Mouse (Mus musculus): ENCODE data around the gene Islr. TPM values are rescaled to one million over a fixed set of nuclear protein-coding genes. Genes with fewer than 3 reads are reported as not detected.
A peak's percentile ranks its signal among the peaks of the same experiment; 100 is the strongest.

Gene Islr
- total and polyA plus RNA-seq, 2 experiments: 1.4 to 7.7 TPM

DNA sequence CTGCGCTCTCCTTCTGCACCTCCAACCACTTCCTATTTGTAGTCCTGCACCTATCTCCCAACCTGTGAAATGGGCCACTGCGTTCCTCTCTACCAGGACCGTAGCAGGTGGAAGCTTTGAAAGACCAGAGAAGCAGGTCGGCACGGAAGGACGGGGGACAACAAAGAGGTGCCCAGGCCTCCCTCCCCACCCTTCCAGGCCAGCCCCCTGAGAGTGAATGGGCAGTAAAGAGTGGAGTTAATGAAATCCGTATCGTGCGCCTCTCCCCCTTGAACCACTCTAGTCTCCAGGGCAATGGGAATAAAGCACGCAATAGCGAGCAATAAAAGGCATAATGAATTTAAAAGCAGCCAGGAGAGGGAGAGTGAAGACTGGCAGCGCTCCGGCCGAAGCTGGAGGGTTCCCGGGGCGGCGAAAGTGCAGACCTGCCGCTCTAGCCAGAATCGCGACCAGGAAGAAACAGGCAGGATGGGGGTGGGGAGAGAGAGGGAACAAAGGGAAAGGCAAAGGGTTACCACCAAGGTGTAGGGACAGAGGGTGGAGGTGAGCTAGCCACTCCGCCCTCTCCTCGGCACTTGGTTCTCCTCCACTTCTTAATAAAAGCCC, 90.7 kb downstream of the Islr start:
- TF ChIP-seq CTCF (IDR thresholded peaks at IDR 0.05; ENCODE audit: low read depth, low read length) (no peak), POLR2A (IDR thresholded peaks at IDR 0.05; ENCODE audit: extremely low read depth, insufficient read depth, low read length) (no peak)
- WGBS: 24% methylated on average over 22 of the region's 22 CpGs
- Histone ChIP-seq H3K27me3 (ENCODE audit: control insufficient read depth, insufficient read depth, low read length) (no peaks in the 10 kb centered on the region), H3K4me1 (ENCODE audit: control insufficient read depth, insufficient read depth, low read length) (peaks cover 13% of the 10 kb centered on the region), H3K36me3 (ENCODE audit: control insufficient read depth, insufficient read depth, low read length) (no peaks in the 10 kb centered on the region), H3K79me2 (ENCODE audit: control insufficient read depth, insufficient read depth, low read length) (no peaks in the 10 kb centered on the region), H3K9ac (ENCODE audit: low read depth, low read length) (no peak overlapping the region), H3K4me3 (ENCODE audit: insufficient read depth, low read depth, low read length) (no peak overlapping the region), H3K27ac (replicated peaks; ENCODE audit: insufficient read depth, low read depth, low read length) (no peak overlapping the region)
- no peak for DNase-seq (ENCODE audit: extremely low read depth, low read depth, low spot score)

GRCm38 (mm10) chr9:58112866-58113278, 91.2 kb downstream of the Islr start:
- Histone ChIP-seq H3K27me3 (ENCODE audit: control insufficient read depth, insufficient read depth, low read length) (no peaks in the 10 kb centered on the region), H3K79me2 (ENCODE audit: control insufficient read depth, insufficient read depth, low read length) (no peaks in the 10 kb centered on the region), H3K4me3 (ENCODE audit: insufficient read depth, low read depth, low read length) (no peak overlapping the region), H3K36me3 (ENCODE audit: control insufficient read depth, insufficient read depth, low read length) (no peaks in the 10 kb centered on the region), H3K9ac (ENCODE audit: low read depth, low read length) (no peak overlapping the region), H3K27ac (replicated peaks; ENCODE audit: insufficient read depth, low read depth, low read length) (no peak overlapping the region), H3K4me1 (ENCODE audit: control insufficient read depth, insufficient read depth, low read length) (peaks cover 13% of the 10 kb centered on the region)
- WGBS: 13% methylated on average over 6 of the region's 6 CpGs
- no peak for TF ChIP-seq CTCF (IDR thresholded peaks at IDR 0.05; ENCODE audit: low read depth, low read length)
- no peak for TF ChIP-seq POLR2A (IDR thresholded peaks at IDR 0.05; ENCODE audit: extremely low read depth, insufficient read depth, low read length)
- no peak for DNase-seq (ENCODE audit: extremely low read depth, low read depth, low spot score)

DNA sequence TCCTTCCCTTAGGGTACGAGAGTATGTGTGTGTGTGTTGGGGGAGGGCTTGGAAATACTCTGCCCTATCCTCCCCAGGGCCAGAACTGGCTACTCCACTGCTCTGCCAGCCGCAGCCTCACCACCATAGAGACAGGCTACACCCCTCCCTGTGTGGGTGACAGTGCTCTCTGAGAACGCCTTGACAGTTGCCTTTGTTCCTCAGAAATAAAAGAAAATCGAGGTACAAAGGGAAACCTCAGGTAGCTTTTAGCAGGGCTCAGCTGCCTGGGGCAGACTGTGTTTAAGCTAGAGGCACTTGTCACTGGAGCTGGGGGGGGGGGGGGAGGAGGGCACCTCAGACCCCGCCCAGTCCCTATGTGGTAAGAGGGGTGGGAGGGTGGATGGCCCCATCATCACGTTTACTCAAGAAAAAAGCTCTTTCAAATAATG, 91.8 kb downstream of the Islr start:
- TF ChIP-seq POLR2A (IDR thresholded peaks at IDR 0.05; ENCODE audit: extremely low read depth, insufficient read depth, low read length) (no peak), CTCF (IDR thresholded peaks at IDR 0.05; ENCODE audit: low read depth, low read length) (no peak)
- DNase-seq (ENCODE audit: extremely low read depth, low read depth, low spot score): peak; percentile 68
- Histone ChIP-seq H3K79me2 (ENCODE audit: control insufficient read depth, insufficient read depth, low read length) (no peaks in the 10 kb centered on the region), H3K36me3 (ENCODE audit: control insufficient read depth, insufficient read depth, low read length) (no peaks in the 10 kb centered on the region), H3K9ac (ENCODE audit: low read depth, low read length) (no peak overlapping the region), H3K4me1 (ENCODE audit: control insufficient read depth, insufficient read depth, low read length) (peaks cover 13% of the 10 kb centered on the region), H3K4me3 (ENCODE audit: insufficient read depth, low read depth, low read length) (no peak overlapping the region), H3K27ac (replicated peaks; ENCODE audit: insufficient read depth, low read depth, low read length) (no peak overlapping the region), H3K27me3 (ENCODE audit: control insufficient read depth, insufficient read depth, low read length) (no peaks in the 10 kb centered on the region)
- 18% methylated on average over 6 of the region's 6 CpGs for WGBS

DNA sequence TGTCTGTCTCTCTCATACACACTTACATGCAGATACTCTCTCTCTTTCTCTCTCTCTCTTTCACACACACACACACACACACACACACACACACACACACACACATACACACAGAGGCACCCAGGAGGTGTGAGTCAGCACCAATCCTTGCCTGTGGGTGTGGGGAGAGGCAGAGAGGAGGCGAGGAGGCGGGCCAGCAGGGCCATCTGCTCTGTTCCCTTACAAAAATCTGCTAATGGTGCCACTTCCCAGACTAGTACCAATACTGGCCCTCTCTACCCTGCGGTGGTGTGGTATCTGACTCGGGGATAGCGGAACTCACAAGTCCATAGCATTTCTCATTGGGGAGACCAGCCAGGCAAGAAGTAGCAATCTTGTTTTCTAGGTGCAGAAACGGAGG, 92.7 kb downstream of the Islr start:
- 78% methylated on average over 6 of the region's 6 CpGs for WGBS
- H3K9ac ChIP-seq (ENCODE audit: low read depth, low read length): no peak overlapping the region
- no peak for DNase-seq (ENCODE audit: extremely low read depth, low read depth, low spot score)
- H3K27ac ChIP-seq (replicated peaks; ENCODE audit: insufficient read depth, low read depth, low read length): no peak overlapping the region
- H3K4me1 ChIP-seq (ENCODE audit: control insufficient read depth, insufficient read depth, low read length): peaks cover 13% of the 10 kb centered on the region
- H3K27me3 ChIP-seq (ENCODE audit: control insufficient read depth, insufficient read depth, low read length): no peaks in the 10 kb centered on the region
- no peaks in the 10 kb centered on the region for H3K79me2 ChIP-seq (ENCODE audit: control insufficient read depth, insufficient read depth, low read length)
- TF ChIP-seq POLR2A (IDR thresholded peaks at IDR 0.05; ENCODE audit: extremely low read depth, insufficient read depth, low read length) (no peak), CTCF (IDR thresholded peaks at IDR 0.05; ENCODE audit: low read depth, low read length) (no peak)
- H3K4me3 ChIP-seq (ENCODE audit: insufficient read depth, low read depth, low read length): no peak overlapping the region
- H3K36me3 ChIP-seq (ENCODE audit: control insufficient read depth, insufficient read depth, low read length): no peaks in the 10 kb centered on the region

DNA sequence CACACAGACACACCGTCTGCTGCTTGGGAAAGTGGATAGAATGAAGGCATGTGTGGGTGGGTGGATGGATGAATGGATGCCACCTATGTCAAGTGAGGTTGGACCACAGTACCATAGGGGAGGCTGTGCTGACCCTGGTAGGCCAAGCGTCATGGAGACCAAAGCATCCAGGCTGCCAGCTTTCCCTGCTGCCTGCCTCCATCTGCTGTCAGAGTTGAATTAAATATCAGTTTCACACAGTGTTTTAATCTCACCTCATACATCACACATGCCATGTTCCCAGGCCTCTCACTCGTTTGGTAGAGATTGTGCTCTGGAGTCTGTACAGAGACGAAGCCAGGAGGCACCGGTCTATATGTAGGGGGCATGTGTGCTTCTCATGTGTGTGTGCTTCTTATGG, 93.3 kb downstream of the Islr start:
- TF ChIP-seq POLR2A (IDR thresholded peaks at IDR 0.05; ENCODE audit: extremely low read depth, insufficient read depth, low read length) (no peak), CTCF (IDR thresholded peaks at IDR 0.05; ENCODE audit: low read depth, low read length) (no peak)
- Histone ChIP-seq H3K4me3 (ENCODE audit: insufficient read depth, low read depth, low read length) (no peak overlapping the region), H3K27ac (replicated peaks; ENCODE audit: insufficient read depth, low read depth, low read length) (no peak overlapping the region), H3K27me3 (ENCODE audit: control insufficient read depth, insufficient read depth, low read length) (no peaks in the 10 kb centered on the region), H3K9ac (ENCODE audit: low read depth, low read length) (no peak overlapping the region), H3K36me3 (ENCODE audit: control insufficient read depth, insufficient read depth, low read length) (no peaks in the 10 kb centered on the region), H3K79me2 (ENCODE audit: control insufficient read depth, insufficient read depth, low read length) (no peaks in the 10 kb centered on the region), H3K4me1 (ENCODE audit: control insufficient read depth, insufficient read depth, low read length) (peaks cover 11% of the 10 kb centered on the region)
- DNase-seq (ENCODE audit: extremely low read depth, low read depth, low spot score): no peak
- WGBS: 88% methylated on average over 5 of the region's 5 CpGs

DNA sequence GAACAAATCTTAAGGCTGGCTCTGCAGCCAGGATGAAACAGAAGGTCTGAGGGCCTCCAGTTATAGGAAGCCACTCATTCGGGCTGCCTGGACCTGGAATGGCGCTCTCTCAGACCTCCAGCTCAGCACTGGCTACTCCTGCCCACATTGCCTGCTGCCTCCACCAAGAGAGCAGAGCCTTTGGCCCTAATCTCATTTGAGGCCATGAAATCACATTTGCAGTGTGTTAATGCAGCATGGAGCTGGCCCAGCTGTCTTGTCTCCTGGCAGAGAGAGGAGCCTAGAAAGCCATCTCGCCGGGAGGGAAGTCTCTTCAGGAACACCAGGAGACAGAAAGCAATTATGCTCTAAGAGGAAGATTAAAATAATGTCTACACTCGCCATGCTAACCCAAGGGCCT, 96.6 kb downstream of the Islr start:
- Histone ChIP-seq H3K4me3 (ENCODE audit: insufficient read depth, low read depth, low read length) (no peak overlapping the region), H3K27me3 (ENCODE audit: control insufficient read depth, insufficient read depth, low read length) (no peaks in the 10 kb centered on the region), H3K9ac (ENCODE audit: low read depth, low read length) (no peak overlapping the region), H3K27ac (replicated peaks; ENCODE audit: insufficient read depth, low read depth, low read length) (no peak overlapping the region), H3K36me3 (ENCODE audit: control insufficient read depth, insufficient read depth, low read length) (no peaks in the 10 kb centered on the region), H3K79me2 (ENCODE audit: control insufficient read depth, insufficient read depth, low read length) (no peaks in the 10 kb centered on the region), H3K4me1 (ENCODE audit: control insufficient read depth, insufficient read depth, low read length) (peaks cover 15% of the 10 kb centered on the region)
- no peak for TF ChIP-seq CTCF (IDR thresholded peaks at IDR 0.05; ENCODE audit: low read depth, low read length)
- WGBS: 85% methylated on average over 5 of the region's 5 CpGs
- no peak for DNase-seq (ENCODE audit: extremely low read depth, low read depth, low spot score)

Other genes starting within 250 kb of the Islr start
- gene Cyp11a1, start 197.9 kb downstream of the Islr start, total RNA-seq (2014; rRNA removed): 6.3 TPM in 1 of 2 replicates, not detected in the other
- gene Cyp11a1, start 197.9 kb downstream of the Islr start, polyA plus RNA-seq (2012; rRNA removed): not detected in 2 replicates
- not detected in 2 replicates for gene Stra6, start 140.5 kb downstream of the Islr start, total RNA-seq (2014; rRNA removed)
- gene Stra6, start 140.5 kb downstream of the Islr start, polyA plus RNA-seq (2012; rRNA removed): not detected in 2 replicates
- not detected in 2 replicates for gene Ccdc33, start 85.5 kb downstream of the Islr start, total RNA-seq (2014; rRNA removed)
- not detected in 2 replicates for gene Ccdc33, start 85.5 kb downstream of the Islr start, polyA plus RNA-seq (2012; rRNA removed)
- gene Islr2, start within 50 bp of the Islr start, total RNA-seq (2014; rRNA removed): 0.07 TPM in 1 of 2 replicates, not detected in the other
- not detected in 2 replicates for gene Islr2, start within 50 bp of the Islr start, polyA plus RNA-seq (2012; rRNA removed)
- 7.4 and 8.9 TPM in 2 replicates for gene Pml, start 45.5 kb upstream of the Islr start, total RNA-seq (2014; rRNA removed)
- gene Pml, start 45.5 kb upstream of the Islr start, polyA plus RNA-seq (2012; rRNA removed): 13.8 and 15.2 TPM in 2 replicates
- gene Stoml1, start 48.9 kb upstream of the Islr start, total RNA-seq (2014; rRNA removed): 5.4 and 5.8 TPM in 2 replicates
- gene Stoml1, start 48.9 kb upstream of the Islr start, polyA plus RNA-seq (2012; rRNA removed): 7.8 and 8.1 TPM in 2 replicates
- gene Loxl1, start 108.9 kb upstream of the Islr start, total RNA-seq (2014; rRNA removed): 0.74 and 1.0 TPM in 2 replicates
- 2.2 TPM in 2 replicates for gene Loxl1, start 108.9 kb upstream of the Islr start, polyA plus RNA-seq (2012; rRNA removed)
- gene Tbc1d21, start 166.1 kb upstream of the Islr start, total RNA-seq (2014; rRNA removed): not detected in 2 replicates
- not detected in 2 replicates for gene Tbc1d21, start 166.1 kb upstream of the Islr start, polyA plus RNA-seq (2012; rRNA removed)

All from liver, adult 2 months (tissue).